Mouse (Mus musculus) hindbrain, embryonic 15.5 days (tissue): ENCODE results near the gene Gm960. TPM values are rescaled to one million over a fixed set of nuclear protein-coding genes. Genes with fewer than 3 reads are reported as not detected.
A peak's percentile ranks its signal among the peaks of the same experiment; 100 is the strongest.

ENCODE experiments used
- ATAC-seq: fragments of 200-750 bp; cut with Nextera tagmentation; 2 replicates; pipeline ENCODE4 v1.8.0; 2017; ENCODE audit warnings: low read depth, moderate number of reproducible peaks, moderate TSS enrichment; ENCODE audit not compliant: low FRiP score
- H3K27ac ChIP-seq: fragments of 300-500 bp; sonication (generic); replicated peaks from 2 replicates; pipeline ENCODE4 v1.5.1; 2015; ENCODE audit warnings: mild to moderate bottlenecking, inconsistent platforms
- H3K27me3 ChIP-seq: fragments of 300-500 bp; sonication (generic); 2 replicates; pipeline ENCODE4 v1.6.1; 2015; ENCODE audit warnings: control low read depth, inconsistent platforms
- H3K36me3 ChIP-seq: fragments of 300-500 bp; sonication (generic); 2 replicates; pipeline ENCODE4 v1.6.1; 2015; ENCODE audit warnings: control low read depth, inconsistent platforms
- H3K4me1 ChIP-seq: fragments of 300-500 bp; sonication (generic); replicated peaks from 2 replicates; pipeline ENCODE4 v1.6.1; 2015; ENCODE audit warnings: control low read depth, inconsistent platforms
- H3K4me2 ChIP-seq: fragments of 300-500 bp; sonication (generic); 2 replicates; pipeline ENCODE4 v1.6.1; 2015; ENCODE audit warnings: moderate library complexity, mild to moderate bottlenecking, inconsistent platforms
- H3K4me3 ChIP-seq: fragments of 300-500 bp; sonication (generic); 2 replicates; pipeline ENCODE4 v1.5.1; 2015; ENCODE audit warnings: mild to moderate bottlenecking, inconsistent platforms
- H3K9ac ChIP-seq: fragments of 300-500 bp; sonication (generic); 2 replicates; pipeline ENCODE4 v1.6.1; 2015; ENCODE audit warnings: inconsistent platforms
- H3K9me3 ChIP-seq: fragments of 300-500 bp; sonication (generic); 2 replicates; pipeline ENCODE4 v1.6.1; 2016; ENCODE audit warnings: control low read depth, inconsistent platforms
- WGBS: fragments of 180-500 bp; shearing (Covaris S2); methylation state at CpG from one replicate; pipeline ENCODE4 v1.1.7; 2015; 5-methylcytosine and 5-hydroxymethylcytosine counted together
- polyA plus RNA-seq: library from polyadenylated mRNA; unstranded; fragments of >200 nt; fragmentation: Nextera tagmentation; extraction: Ambion mirVana; gene quantifications from 2 replicates; pipeline ENCODE4 v1.2.1, GENCODE M21; 2015

The Gm960 gene
- 6.6 and 7.0 TPM in 2 replicates for polyA plus RNA-seq

DNA sequence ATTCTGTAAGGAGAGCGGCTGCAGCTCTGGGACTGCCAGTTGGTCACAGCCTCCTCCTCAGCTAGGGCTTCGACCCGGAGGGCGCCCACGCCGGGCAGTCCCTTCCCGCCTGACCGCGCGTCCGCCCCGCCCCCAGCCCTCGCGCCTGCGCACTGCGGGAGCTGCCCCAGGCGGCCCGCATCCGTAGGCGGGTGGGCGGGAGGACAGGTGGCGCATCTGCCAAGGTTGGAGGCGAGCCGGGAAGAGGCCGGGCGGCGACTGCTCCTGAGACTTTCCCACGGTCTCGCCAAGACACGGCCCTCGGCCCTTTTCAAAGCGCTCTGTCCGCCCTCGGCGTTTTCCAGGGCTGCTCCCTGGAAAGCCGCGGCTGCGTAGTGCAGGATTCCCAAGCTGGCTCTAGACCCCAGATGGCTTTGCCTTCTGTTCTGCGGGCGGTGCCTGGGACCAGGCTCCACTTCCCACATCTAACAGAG lies at the start of gene Gm960:
Gm960 (minus strand) TSS at position 464 of the 473 bp plus-strand sequence.
- peak within 1 kb of the TSS; percentile 85 for H3K4me2 ChIP-seq
- H3K9ac ChIP-seq = peak within 1 kb of the TSS; percentile 77
- peak; percentile 94 for ATAC-seq
- peak within 1 kb of the TSS; percentile 90 for H3K27ac ChIP-seq
- WGBS = under 1% methylated on average over 40 of the region's 40 CpGs
- no peaks in the 10 kb centered on the region for H3K9me3 ChIP-seq
- H3K4me1 ChIP-seq = peaks cover 9% of the 10 kb centered on the region
- H3K4me3 ChIP-seq = peak within 1 kb of the TSS; percentile 70
- H3K36me3 ChIP-seq = no peaks in the 10 kb centered on the region
- H3K27me3 ChIP-seq = no peaks in the 10 kb centered on the region

DNA sequence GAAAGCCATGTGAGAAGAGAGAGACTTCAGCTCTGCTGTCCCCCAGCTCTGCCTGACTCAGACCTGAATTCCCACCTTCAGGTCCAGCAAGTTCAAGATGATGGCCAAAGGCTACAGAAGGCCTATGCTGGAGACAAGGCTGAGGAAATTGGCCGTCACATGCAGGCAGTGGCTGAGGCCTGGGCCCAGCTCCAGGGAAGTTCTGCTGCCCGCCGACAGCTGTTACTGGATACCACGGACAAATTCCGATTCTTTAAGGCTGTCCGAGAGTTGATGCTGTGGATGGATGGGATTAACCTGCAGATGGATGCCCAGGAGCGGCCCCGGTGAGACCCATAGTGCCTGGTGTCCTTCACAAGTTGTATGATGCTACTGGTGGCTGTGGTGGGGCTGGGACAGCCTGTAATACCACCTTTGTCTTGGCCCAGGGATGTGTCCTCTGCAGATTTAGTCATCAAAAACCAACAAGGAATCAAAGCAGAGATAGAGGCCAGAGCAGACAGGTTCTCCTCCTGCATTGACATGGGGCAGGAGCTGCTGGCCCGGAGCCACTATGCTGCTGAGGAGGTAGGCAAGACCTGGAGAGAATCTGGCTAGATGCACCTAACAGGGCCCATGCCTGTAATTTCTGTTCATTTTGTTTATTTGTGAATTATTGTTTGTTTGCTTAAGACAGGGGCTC lies 49.3 kb upstream of the Gm960 start:
- Histone ChIP-seq H3K4me2 (no peak overlapping the region), H3K36me3 (peaks cover 78% of the 10 kb centered on the region), H3K4me3 (no peak overlapping the region), H3K9me3 (no peaks in the 10 kb centered on the region), H3K9ac (no peak overlapping the region), H3K27me3 (no peaks in the 10 kb centered on the region), H3K4me1 (no peaks in the 10 kb centered on the region), H3K27ac (no peak overlapping the region)
- ATAC-seq = no peak
- WGBS = 92% methylated on average over 9 of the region's 9 CpGs

DNA sequence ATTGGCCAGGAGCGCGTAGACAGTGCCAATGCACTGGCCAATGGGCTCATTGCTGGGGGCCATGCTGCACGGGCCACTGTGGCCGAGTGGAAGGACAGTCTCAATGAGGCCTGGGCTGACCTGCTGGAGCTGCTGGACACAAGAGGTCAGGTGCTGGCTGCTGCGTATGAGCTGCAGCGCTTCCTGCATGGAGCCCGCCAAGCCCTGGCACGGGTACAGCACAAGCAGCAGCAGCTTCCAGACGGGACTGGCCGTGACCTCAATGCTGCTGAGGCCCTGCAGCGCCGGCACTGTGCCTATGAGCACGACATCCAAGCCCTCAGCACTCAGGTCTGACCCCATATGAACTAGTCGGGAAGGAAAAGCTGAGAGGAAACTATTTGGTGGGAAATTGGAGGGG lies 48.1 kb upstream of the Gm960 start:
- no peak overlapping the region for H3K4me2 ChIP-seq
- H3K9me3 ChIP-seq = no peaks in the 10 kb centered on the region
- peaks cover 82% of the 10 kb centered on the region for H3K36me3 ChIP-seq
- 81% methylated on average over 14 of the region's 14 CpGs for WGBS
- no peaks in the 10 kb centered on the region for H3K27me3 ChIP-seq
- ATAC-seq = no peak
- no peak overlapping the region for H3K4me3 ChIP-seq
- no peaks in the 10 kb centered on the region for H3K4me1 ChIP-seq
- no peak overlapping the region for H3K9ac ChIP-seq
- no peak overlapping the region for H3K27ac ChIP-seq

DNA sequence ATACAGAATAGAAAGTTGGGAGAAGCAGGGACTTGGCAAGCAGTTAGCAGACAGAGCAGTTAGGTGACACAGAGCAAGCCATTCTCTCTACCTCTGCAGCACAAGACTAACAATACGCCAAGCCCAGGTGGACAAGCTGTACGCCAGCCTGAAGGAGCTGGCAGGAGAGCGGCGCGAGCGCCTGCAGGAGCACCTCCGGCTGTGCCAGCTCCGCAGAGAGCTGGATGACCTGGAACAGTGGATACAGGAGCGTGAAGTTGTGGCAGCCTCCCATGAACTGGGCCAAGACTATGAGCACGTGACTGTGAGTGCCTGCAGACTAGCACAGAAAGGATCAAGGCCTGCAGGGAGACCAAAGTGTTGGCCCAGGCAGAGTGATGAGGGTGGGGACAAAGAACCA lies 47.2 kb upstream of the Gm960 start:
- Histone ChIP-seq H3K4me3 (no peak overlapping the region), H3K4me2 (no peak overlapping the region), H3K9ac (no peak overlapping the region), H3K36me3 (peaks cover 83% of the 10 kb centered on the region), H3K27me3 (no peaks in the 10 kb centered on the region), H3K4me1 (no peaks in the 10 kb centered on the region), H3K9me3 (no peaks in the 10 kb centered on the region), H3K27ac (no peak overlapping the region)
- no peak for ATAC-seq
- WGBS = 92% methylated on average over 10 of the region's 10 CpGs

DNA sequence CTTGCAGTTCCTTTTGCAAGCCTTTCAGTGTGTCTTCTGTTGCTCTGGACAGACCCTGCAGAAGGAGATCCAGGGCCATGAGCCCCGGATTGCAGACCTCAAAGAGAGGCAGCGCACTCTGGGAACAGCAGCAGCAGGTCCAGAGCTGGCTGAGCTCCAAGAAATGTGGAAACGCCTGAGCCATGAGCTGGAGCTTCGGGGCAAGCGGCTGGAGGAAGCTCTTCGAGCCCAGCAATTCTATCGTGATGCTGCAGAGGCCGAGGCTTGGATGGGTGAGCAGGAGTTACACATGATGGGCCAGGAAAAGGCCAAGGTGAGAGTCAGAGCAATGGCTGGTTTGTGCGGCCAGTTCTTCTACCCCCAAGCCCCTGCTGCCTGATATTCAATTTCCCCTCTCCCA lies 46.6 kb upstream of the Gm960 start:
- Histone ChIP-seq H3K4me2 (no peak overlapping the region), H3K27me3 (no peaks in the 10 kb centered on the region), H3K9ac (no peak overlapping the region), H3K9me3 (no peaks in the 10 kb centered on the region), H3K4me1 (no peaks in the 10 kb centered on the region), H3K27ac (no peak overlapping the region), H3K36me3 (peaks cover 84% of the 10 kb centered on the region), H3K4me3 (no peak overlapping the region)
- ATAC-seq = no peak
- 65% methylated on average over 9 of the region's 9 CpGs for WGBS

DNA sequence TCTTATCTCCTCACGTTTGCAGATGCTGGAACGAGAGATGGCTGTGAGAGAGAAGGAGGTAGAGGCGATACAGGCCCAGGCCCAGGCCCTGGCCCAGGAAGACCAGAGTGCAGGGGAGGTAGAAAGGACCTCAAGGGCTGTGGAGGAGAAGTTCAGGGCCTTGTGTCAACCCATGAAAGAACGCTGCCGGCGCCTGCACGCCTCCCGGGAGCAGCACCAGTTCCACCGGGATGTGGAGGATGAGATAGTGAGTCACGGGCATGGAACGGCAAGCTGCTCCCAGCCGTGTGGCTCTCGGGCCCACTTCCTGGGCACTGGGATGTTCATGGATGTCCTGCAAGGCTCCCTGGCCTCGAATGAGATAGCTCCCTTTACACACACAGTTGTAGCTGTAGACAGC lies 45.6 kb upstream of the Gm960 start:
- no peaks in the 10 kb centered on the region for H3K4me1 ChIP-seq
- no peak for ATAC-seq
- H3K27ac ChIP-seq = no peak overlapping the region
- H3K4me2 ChIP-seq = no peak overlapping the region
- H3K4me3 ChIP-seq = no peak overlapping the region
- H3K27me3 ChIP-seq = no peaks in the 10 kb centered on the region
- WGBS = 87% methylated on average over 14 of the region's 14 CpGs
- no peaks in the 10 kb centered on the region for H3K9me3 ChIP-seq
- H3K36me3 ChIP-seq = peaks cover 86% of the 10 kb centered on the region
- H3K9ac ChIP-seq = no peak overlapping the region

DNA sequence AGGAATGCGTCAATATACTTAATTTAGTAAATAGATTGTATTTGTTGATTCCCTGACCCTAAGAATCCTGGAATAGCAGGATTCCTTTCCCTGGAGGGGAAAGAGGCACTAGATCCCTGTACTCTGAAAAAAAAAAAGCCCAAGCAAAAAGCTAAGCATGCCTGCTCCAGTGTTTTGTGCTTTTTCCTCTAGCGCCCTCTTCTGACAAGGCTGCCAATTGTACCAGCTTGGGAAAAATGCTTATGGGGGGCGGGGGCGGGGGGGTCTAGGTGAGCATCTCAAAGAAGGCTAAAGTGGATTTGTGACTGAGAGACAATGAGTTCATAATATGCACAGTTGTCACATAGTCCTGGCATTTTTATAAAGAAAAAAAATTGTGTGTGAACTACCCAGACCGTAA lies 45.1 kb upstream of the Gm960 start:
- H3K27me3 ChIP-seq = no peaks in the 10 kb centered on the region
- H3K36me3 ChIP-seq = peaks cover 87% of the 10 kb centered on the region
- H3K9me3 ChIP-seq = no peaks in the 10 kb centered on the region
- no peak for ATAC-seq
- no peaks in the 10 kb centered on the region for H3K4me1 ChIP-seq
- H3K4me3 ChIP-seq = no peak overlapping the region
- no peak overlapping the region for H3K9ac ChIP-seq
- no peak overlapping the region for H3K27ac ChIP-seq
- WGBS = 41% methylated on average over 5 of the region's 5 CpGs
- no peak overlapping the region for H3K4me2 ChIP-seq

DNA sequence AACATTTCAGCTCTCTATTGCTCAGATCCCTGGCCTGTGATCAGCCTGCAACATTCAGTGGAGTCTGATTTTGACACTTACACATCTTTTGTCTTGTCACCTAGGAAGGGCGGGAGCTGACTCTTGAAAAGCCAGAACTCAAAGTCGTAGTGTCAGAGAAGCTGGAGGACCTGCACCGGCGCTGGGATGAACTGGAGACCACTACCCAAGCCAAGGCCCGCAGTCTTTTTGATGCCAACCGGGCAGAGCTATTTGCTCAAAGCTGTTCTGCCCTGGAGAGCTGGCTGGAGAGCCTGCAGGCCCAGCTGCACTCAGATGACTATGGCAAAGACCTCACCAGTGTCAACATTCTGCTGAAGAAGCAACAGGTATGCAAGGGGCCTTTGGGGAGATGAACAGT lies 43.8 kb upstream of the Gm960 start:
- Histone ChIP-seq H3K27ac (no peak overlapping the region), H3K4me3 (no peak overlapping the region), H3K4me2 (no peak overlapping the region), H3K9me3 (no peaks in the 10 kb centered on the region), H3K27me3 (no peaks in the 10 kb centered on the region), H3K36me3 (peaks cover 89% of the 10 kb centered on the region), H3K4me1 (no peaks in the 10 kb centered on the region), H3K9ac (no peak overlapping the region)
- ATAC-seq = no peak
- WGBS = 91% methylated on average over 6 of the region's 6 CpGs

DNA sequence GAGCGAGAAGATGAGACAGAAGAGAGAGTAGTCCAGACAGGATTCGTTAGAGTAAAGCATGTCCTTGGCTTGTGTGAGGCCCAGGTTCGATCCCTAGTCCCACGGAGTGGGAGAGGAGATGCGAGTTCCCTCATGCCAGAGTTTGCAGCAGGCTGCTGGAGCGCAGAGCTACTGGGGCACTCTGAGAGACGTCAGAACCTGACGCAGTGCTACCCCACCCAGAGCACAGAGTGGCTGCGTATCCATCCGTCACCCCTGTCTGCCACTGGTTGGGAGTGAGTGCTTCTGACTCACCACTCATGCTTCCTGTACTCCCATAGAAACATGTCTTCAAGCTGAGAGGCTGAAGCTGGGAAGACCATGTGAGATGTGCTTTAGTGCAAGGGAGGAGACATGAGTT lies 43.0 kb upstream of the Gm960 start:
- WGBS = 85% methylated on average over 10 of the region's 10 CpGs
- no peak overlapping the region for H3K27ac ChIP-seq
- no peak for ATAC-seq
- peaks cover 89% of the 10 kb centered on the region for H3K36me3 ChIP-seq
- H3K4me3 ChIP-seq = no peak overlapping the region
- no peaks in the 10 kb centered on the region for H3K9me3 ChIP-seq
- H3K4me1 ChIP-seq = no peaks in the 10 kb centered on the region
- no peak overlapping the region for H3K9ac ChIP-seq
- no peak overlapping the region for H3K4me2 ChIP-seq
- no peaks in the 10 kb centered on the region for H3K27me3 ChIP-seq

DNA sequence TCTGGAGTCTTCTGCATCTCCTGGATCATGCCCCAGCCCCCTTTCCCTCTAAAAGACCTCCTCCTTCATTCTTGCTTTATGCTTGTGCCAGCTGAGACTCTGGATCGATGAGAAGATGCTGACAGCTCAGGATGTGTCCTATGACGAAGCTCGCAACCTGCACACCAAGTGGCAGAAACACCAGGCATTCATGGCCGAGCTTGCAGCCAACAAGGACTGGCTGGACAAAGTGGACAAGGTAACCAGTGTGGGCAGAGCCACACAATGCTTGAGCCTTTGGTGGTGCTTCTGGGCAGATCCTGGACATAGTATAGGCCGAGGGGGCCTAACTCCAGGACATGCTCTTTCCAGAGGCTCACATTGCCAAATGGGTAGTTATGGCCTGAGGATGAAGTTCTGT lies 41.3 kb upstream of the Gm960 start:
- no peak overlapping the region for H3K27ac ChIP-seq
- ATAC-seq = no peak
- no peak overlapping the region for H3K4me3 ChIP-seq
- no peak overlapping the region for H3K9ac ChIP-seq
- H3K9me3 ChIP-seq = no peaks in the 10 kb centered on the region
- H3K36me3 ChIP-seq = peaks cover 79% of the 10 kb centered on the region
- no peak overlapping the region for H3K4me2 ChIP-seq
- no peaks in the 10 kb centered on the region for H3K4me1 ChIP-seq
- H3K27me3 ChIP-seq = no peaks in the 10 kb centered on the region
- WGBS = 93% methylated on average over 5 of the region's 5 CpGs

DNA sequence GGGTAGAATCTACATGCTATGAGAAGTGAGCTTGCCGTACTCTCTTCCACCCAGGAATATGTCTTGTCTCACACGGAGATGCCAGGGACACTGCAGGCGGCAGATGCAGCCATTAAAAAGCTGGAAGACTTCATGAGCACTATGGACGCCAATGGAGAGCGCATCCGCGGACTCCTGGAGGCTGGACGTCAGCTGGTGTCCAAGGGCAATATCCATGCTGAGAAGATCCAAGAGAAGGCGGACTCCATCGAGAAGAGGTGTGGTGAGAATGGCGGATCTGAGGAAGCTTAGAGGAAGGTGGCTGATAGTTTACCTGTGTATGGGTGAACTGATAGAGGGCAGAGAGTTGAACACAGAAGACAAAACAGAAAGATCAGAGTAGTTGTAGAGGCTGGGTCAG lies 40.6 kb upstream of the Gm960 start:
- peaks cover 80% of the 10 kb centered on the region for H3K36me3 ChIP-seq
- no peak for ATAC-seq
- no peak overlapping the region for H3K27ac ChIP-seq
- no peaks in the 10 kb centered on the region for H3K4me1 ChIP-seq
- H3K9ac ChIP-seq = no peak overlapping the region
- no peaks in the 10 kb centered on the region for H3K9me3 ChIP-seq
- H3K4me2 ChIP-seq = no peak overlapping the region
- no peaks in the 10 kb centered on the region for H3K27me3 ChIP-seq
- H3K4me3 ChIP-seq = no peak overlapping the region
- 93% methylated on average over 11 of the region's 11 CpGs for WGBS

DNA sequence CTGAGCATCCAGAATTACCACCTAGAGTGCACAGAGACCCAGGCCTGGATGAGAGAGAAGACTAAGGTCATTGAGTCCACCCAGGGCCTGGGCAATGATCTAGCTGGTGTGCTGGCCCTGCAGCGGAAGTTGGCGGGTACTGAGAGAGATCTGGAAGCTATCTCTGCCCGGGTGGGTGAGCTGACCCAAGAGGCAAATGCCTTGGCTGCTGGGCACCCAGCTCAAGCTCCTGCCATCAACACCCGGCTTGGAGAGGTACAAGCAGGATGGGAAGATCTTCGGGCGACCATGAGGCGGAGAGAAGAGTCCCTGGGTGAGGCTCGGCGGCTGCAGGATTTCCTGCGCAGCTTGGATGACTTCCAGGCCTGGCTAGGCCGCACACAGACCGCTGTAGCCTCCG lies 39.4 kb upstream of the Gm960 start:
- no peak overlapping the region for H3K9ac ChIP-seq
- no peak for ATAC-seq
- no peak overlapping the region for H3K4me2 ChIP-seq
- no peaks in the 10 kb centered on the region for H3K4me1 ChIP-seq
- no peak overlapping the region for H3K4me3 ChIP-seq
- WGBS = 86% methylated on average over 13 of the region's 13 CpGs
- H3K27me3 ChIP-seq = no peaks in the 10 kb centered on the region
- H3K27ac ChIP-seq = no peak overlapping the region
- peaks cover 86% of the 10 kb centered on the region for H3K36me3 ChIP-seq
- H3K9me3 ChIP-seq = no peaks in the 10 kb centered on the region

DNA sequence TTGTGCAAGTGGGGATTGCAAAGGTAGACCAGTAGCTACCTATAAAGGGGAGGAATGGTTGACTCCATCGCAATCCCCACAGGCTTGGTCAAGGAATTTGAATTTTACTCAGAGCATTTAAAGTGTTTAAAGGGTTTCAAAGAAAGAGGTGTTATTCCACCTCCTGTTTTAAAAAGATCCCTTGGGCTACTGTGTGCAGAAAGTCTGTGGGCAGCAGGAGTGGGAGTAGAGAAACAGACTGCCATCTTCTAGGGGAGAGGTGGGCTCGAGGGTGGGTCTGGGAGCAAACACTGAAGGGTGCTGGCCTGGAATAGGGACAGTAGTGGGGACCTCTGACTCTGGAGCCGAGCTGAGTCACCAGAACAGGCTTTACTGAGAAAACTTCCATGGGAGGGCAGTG lies 34.6 kb upstream of the Gm960 start:
- Histone ChIP-seq H3K27me3 (no peaks in the 10 kb centered on the region), H3K27ac (no peak overlapping the region), H3K4me1 (no peaks in the 10 kb centered on the region), H3K9ac (no peak overlapping the region), H3K36me3 (peaks cover 81% of the 10 kb centered on the region), H3K4me3 (no peak overlapping the region), H3K9me3 (no peaks in the 10 kb centered on the region), H3K4me2 (no peak overlapping the region)
- WGBS = 87% methylated on average over 3 of the region's 3 CpGs
- ATAC-seq = no peak
